Mouse (Mus musculus) T-cell, adult 2 months (primary cell): Measurements from ENCODE around the gene Zfp513.
"Not testable (repeated sequence)": the region's sequence is repeated elsewhere in the genome, so short reads cannot be mapped to it uniquely, and the experiment has no call there.

ENCODE experiments used
- DNase-seq: peaks from one replicate; pipeline ENCODE4 v3.0.0; 2022; ENCODE audit warnings: low spot score

The Zfp513 gene

DNA sequence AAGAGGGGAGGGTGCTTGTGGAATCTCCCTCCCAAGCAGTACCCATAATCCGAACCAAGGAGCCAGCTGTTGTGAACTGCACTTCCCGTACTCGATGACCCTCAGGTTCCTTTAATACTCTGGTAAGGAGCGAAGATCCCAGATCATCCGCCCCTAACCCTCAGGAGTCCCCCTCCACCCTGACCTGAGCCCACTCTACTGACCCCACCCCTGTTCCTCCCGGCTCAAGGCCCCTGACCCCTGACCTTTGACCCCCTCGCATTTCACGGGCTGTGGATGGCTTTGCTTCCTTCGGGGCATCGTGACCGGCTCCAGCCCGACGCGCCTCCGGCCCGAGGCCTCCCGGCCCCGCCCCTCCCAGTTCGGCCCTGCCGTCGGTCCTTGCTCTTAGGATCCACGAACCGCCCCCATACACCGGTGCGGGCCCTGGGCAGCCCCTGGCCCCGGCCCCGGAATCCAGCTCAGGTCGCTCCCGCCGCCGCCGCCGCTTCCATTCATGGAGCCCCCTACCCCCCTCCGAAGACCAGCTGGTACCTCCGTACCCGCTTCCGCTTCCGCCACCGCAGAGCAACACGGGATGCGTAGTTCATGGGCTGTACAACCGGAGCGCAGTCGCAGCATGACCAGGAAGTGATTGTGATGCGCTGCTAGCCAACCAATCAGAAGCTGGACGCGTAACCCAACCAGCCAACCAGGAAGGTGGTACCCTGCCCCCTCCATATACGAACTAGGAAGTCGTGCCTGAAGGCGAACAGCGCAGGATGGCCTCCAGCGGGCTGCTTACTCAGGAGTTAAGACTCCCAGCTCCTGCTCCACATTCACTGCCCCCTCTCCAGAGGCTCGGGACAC is at the start of gene Zfp513:
Gene Zfp513, minus strand, starts transcription at position 562 of the 849 bp plus-strand sequence.
- DNase-seq, result peak; percentile 97

GRCm38 (mm10) chr5:31251541-31252101 is 49.5 kb upstream of the Zfp513 start, which contains the start of gene Krtcap3:
Krtcap3 (plus strand) TSS chr5:31251691.
- peak; percentile 20 for DNase-seq

DNA sequence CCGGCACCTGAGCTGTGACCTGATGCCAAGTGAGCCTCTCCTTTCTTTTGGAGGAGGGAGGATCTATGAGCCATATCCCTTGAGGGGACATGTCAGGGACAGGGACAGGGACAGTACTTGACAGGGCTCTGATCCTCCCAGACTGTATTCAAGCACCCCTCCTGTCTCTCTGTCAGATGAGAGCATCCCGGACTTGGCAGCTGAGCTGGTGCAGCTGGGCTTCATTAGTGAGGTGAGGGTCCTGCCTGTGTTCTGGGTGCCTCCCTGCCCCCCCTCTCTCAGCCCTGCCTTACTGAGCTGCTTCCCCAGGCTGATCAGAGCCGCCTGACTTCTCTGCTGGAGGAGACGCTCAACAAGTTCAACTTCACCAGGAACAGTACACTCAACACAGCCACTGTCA is 48.6 kb upstream of the Zfp513 start:
- DNase-seq, result no peak

GRCm38 (mm10) chr5:31242191-31242590 is 40.1 kb upstream of the Zfp513 start:
- DNase-seq, result no peak

DNA sequence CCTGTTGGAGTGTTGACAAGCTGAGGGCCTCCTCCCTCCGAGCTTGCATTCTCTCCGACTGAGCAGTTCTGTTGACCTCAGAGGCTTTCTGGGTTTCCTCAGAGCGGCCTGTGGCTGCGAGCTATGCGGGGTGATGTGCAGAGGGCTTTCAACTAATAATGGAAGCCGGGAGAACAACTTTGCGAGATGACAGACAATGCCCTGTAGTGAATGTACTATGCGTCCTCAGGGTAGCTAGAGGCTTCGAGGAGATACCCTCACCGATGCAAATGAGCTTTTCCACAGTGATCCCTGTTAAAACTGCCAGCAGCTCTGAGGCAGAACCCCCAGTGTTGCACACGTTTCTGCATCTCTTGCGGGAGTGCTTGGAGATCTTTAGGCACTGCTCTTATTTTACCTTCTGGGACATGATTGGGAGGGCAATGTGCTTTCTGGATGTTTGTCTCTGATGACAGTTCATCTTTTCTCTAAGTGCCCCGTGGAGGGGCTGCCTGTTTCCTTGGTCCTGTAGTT is 39.5 kb upstream of the Zfp513 start:
- no peak for DNase-seq

- DNase-seq, result peak; percentile 95
Measured at GRCm38 (mm10) chr5:31240637-31241521, 38.8 kb upstream of the Zfp513 start, which contains the start of the genes Nrbp1 and Gm9970. Nrbp1 (plus strand) TSS chr5:31240864. Gm9970 (minus strand) TSS chr5:31241232.

DNA sequence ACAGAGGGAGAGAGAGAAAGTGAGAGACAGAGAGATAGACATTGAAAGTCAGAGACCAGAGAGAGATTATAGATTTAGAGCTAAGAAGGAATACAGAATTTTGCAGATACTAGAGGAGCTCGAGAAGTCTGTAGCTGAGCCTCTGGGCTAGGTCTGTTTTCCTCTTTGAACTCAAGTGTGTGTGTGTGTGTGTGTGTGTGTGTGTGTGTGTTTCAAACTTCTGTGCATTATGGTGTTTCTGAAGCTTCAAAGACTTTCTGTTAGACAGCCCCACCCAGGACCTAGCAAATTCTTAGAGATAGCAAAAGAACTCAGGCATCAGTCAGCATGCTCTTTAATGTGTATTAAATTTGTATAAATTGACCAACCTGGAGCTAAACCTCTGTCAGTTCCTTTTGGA is 24.5 kb upstream of the Zfp513 start:
- DNase-seq, result peak; percentile 55

- no peak for DNase-seq
Measured at GRCm38 (mm10) chr5:31222696-31223095, 20.6 kb upstream of the Zfp513 start.

DNA sequence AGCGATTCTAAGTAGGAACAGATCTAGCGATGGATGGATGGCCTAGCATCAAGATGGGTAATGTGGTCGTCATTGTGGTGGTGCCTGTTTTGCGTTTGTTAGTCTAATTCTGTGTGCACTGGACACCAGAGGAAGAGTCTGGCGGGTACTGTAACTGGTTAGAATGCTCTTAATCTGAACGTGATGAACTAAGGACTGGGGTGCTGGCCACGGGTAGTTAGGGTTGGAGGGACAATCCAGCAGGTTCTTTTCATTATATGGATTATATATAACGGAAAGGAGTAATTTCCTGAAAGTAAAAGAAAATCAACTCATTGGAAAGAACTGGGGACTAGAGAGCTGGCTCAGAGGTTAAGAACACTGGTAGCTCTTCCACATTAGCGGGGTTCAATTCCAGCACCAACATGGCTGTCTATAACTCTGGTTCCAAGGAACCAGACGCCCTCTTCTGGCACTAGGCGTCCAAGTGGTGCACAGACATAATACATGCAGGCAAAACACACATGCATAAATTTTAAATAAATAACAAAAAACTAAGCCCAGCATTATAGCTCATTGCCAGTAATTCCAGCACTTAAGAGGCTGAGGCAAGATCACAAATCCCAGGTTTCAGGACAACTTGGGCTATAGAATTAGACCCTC is 19.3 kb upstream of the Zfp513 start:
- peak; percentile 46 for DNase-seq

- DNase-seq, result peak; percentile 96
Measured at GRCm38 (mm10) chr5:31220448-31221303, 18.6 kb upstream of the Zfp513 start, which contains the start of gene Ppm1g. Ppm1g (minus strand) TSS chr5:31220687.

GRCm38 (mm10) chr5:31219911-31220447 is 17.9 kb upstream of the Zfp513 start:
- no peak for DNase-seq

DNA sequence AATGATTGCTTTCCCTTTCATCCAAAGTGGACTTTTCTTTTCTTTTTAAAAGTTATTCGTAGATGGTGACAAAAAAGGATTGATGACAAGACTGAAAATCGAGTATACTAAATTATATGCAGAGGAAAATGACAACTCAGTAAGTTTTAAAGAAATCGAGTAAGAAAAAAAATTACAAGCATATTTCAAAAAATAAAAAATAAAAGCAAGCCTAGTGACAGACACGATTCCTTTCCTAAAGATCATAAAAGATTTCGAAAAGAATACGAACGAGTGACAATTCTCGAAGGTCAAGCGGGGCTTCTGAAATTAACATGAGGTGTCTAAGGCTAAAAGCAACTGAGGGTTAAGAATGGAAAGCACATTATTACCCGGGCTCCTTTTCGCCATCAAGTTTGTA is 17.4 kb upstream of the Zfp513 start:
- DNase-seq, result no peak

- DNase-seq, result no peak
Measured at GRCm38 (mm10) chr5:31219070-31219469, 17.0 kb upstream of the Zfp513 start.

DNA sequence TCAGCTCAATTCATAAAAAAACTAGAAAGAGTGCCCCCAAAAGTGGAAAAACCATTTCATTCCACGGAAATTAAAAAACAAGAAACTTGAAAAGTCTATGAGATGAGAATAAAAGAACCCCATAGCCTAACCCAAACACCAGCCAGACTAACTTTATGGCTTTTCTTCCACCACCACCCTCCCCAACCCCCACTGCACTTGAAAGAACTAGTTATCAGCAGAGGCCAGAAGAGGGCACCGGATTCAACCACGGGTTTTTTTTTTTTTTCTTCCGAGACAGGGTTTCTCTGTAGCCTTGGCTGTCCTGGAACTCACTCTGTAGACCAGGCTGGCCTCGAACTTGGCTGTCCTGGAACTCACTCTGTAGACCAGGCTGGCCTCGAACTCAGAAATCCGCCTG is 16.2 kb upstream of the Zfp513 start:
- DNase-seq, result peak; percentile 55

- not testable (repeated sequence) for DNase-seq
Measured at GRCm38 (mm10) chr5:31216554-31216953, 14.5 kb upstream of the Zfp513 start.

DNA sequence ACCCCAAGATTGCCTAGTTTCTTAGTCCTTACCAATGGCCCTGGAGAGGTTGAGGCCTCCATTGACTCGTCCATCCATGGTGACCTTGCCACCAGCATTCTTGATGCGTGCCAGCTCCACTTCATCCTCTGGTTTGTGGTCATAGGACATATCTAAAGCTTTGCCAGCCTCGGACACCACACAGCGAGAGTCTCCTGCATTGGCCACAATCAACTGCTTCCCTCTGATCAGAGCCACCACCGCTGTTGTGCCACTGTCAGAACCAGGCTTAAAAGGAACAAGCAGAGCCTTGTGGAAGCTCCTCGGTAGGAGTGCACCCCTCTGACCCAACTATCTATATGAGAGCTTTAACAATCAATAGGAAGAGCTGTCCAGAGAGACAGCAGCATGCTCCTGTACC is 2.3 kb upstream of the Zfp513 start:
- DNase-seq, result no peak

DNA sequence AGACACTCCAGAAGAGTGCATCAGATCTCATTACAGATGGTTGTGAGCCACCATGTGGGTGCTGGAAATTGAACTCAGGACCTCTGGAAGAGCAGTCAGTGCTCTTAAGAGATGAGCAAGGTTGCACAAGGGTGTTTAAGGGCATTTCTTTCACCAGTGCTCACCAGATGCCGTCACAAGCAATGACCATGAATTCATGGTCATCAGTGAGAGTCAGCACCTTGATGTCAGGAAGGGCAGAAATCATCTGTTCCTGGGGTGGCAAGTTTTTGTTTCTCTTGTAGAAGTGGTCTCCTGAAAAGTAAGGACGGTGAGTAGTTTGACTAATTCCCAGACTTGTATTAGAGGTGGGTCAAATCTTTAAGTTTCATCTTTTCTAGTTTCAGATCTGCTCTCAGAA is 1.8 kb upstream of the Zfp513 start:
- no peak for DNase-seq

DNA sequence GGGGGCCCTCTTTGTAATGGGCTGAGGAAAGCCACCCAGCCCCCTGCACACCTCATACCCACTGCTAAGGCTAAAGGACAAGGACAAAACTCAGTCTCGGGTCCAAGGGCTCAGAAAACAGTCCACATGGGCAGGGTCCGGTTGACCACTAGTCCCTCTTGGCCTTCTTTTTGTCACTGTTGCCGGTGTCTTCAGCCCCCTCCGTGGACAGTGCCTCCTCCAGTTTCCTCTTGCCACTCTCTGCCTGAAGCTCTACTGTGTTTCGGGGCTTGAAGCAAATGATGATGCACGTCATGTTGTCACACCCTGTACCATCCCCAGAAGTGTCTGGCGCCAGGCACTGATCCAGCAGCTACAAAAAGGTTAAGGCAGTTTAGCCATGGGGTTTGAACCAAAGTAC is 830 bp upstream of the Zfp513 start:
- DNase-seq, result no peak

- no peak for DNase-seq
Measured at GRCm38 (mm10) chr5:31201042-31201741, 911 bp downstream of the Zfp513 start.

GRCm38 (mm10) chr5:31200327-31200768 is 1.8 kb downstream of the Zfp513 start:
- DNase-seq, result no peak
